Comparison of ENCODE assay signal across 16 mouse cellular contexts in genomic region chr12:40854705-40855367, GRCm38 (mm10).
"Had no signal": no experiment of that assay in that cellular context is flagged by ENCODE, and none has a peak within 500 bp of the region (broad histone marks: within the 10 kb centered on the region; RNA-seq: fewer than 3 reads in every experiment).

No protein-coding gene starts in this region.

- ATAC-seq: hindbrain, postnatal 0 days; inflammation-experienced regulatory T-cells, adult 6 months; liver, postnatal 0 days; lung, postnatal 0 days had no signal

- DNase-seq: kidney, adult 18-20 months; kidney, adult 9 months; kidney, postnatal 14 days; kidney, postnatal 4 days; liver, embryonic 13.5 days; liver, postnatal 0 days; lung, embryonic 14.5 days; right cerebral cortex, adult 18-20 months; right cerebral cortex, postnatal 25 days; spleen, adult 18-20 months; thymus, postnatal 25 days had no signal

- H3K27ac ChIP-seq: hindbrain, postnatal 0 days; liver, embryonic 13.5 days; macrophage; stomach, embryonic 15.5 days had no signal

- H3K4me3 ChIP-seq: liver, embryonic 13.5 days; stomach, embryonic 15.5 days had no signal

- H3K36me3 ChIP-seq: liver, embryonic 13.5 days; stomach, embryonic 15.5 days had no signal

- H3K4me1 ChIP-seq: stomach, embryonic 15.5 days had no signal

- H3K27me3 ChIP-seq: liver, embryonic 13.5 days; stomach, embryonic 15.5 days had no signal

- H3K4me2 ChIP-seq: liver, embryonic 13.5 days; lung, embryonic 14.5 days; stomach, embryonic 15.5 days had no signal

- H3K9me3 ChIP-seq: stomach, embryonic 15.5 days had no signal

- H3K9ac ChIP-seq: liver, embryonic 13.5 days; liver, postnatal 0 days; lung, embryonic 14.5 days; stomach, embryonic 15.5 days had no signal
